Comparison of ENCODE assay signal across 23 mouse cellular contexts in genomic region chr4:71537971-71538370, GRCm38 (mm10).
DNase-seq lines count a peak whose midpoint lies in the region; ATAC-seq and TF ChIP-seq lines count a peak whose summit lies in the region.
"Had no signal": no experiment of that assay in that cellular context is flagged by ENCODE, and none has a peak within 500 bp of the region (broad histone marks: within the 10 kb centered on the region; RNA-seq: fewer than 3 reads in every experiment).

No protein-coding gene starts in this region.

- no peaks in the 10 kb centered on the region for H3K27me3 ChIP-seq in intestine, postnatal 0 days (replicated peaks; ENCODE audit: control insufficient read depth, insufficient read depth, low read length)
- no peaks in the 10 kb centered on the region for H3K27me3 ChIP-seq in intestine, embryonic 16.5 days (replicated peaks; ENCODE audit: control insufficient read depth, insufficient read depth, low read length)
- H3K27me3 ChIP-seq in stomach, postnatal 0 days (ENCODE audit: control insufficient read depth, insufficient read depth, low read length) = no peaks in the 10 kb centered on the region
- H3K27me3 ChIP-seq: CH12.LX; embryonic facial prominence, embryonic 15.5 days; heart, embryonic 13.5 days; hindbrain, embryonic 12.5 days; Patski had no signal

- no peak for TF ChIP-seq EP300 in stomach, postnatal 0 days (optimal IDR thresholded peaks at IDR 0.05)

- H3K4me1 ChIP-seq in intestine, postnatal 0 days (replicated peaks; ENCODE audit: control insufficient read depth, insufficient read depth, low read length) = no peaks in the 10 kb centered on the region
- no peaks in the 10 kb centered on the region for H3K4me1 ChIP-seq in intestine, embryonic 16.5 days (ENCODE audit: control insufficient read depth, insufficient read depth, low read length)
- H3K4me1 ChIP-seq in stomach, postnatal 0 days (replicated peaks; ENCODE audit: control insufficient read depth, insufficient read depth) = no peaks in the 10 kb centered on the region
- H3K4me1 ChIP-seq: embryonic facial prominence, embryonic 15.5 days; forebrain, embryonic 10.5 days; heart, embryonic 13.5 days; hindbrain, embryonic 12.5 days had no signal

- H3K27ac ChIP-seq in intestine, postnatal 0 days (ENCODE audit: low read depth, low read length) = no peak overlapping the region
- no peak overlapping the region for H3K27ac ChIP-seq in intestine, embryonic 16.5 days (ENCODE audit: low read length)
- H3K27ac ChIP-seq in stomach, postnatal 0 days (replicated peaks) = no peak overlapping the region
- H3K27ac ChIP-seq: embryonic facial prominence, embryonic 15.5 days; forebrain, embryonic 10.5 days; gastrocnemius, adult 2 months; heart, embryonic 13.5 days; hindbrain, embryonic 12.5 days had no signal

- 28% methylated on average over 2 of the region's 2 CpGs for WGBS in intestine, postnatal 0 days
- 43% methylated on average over 2 of the region's 2 CpGs for WGBS in intestine, embryonic 16.5 days
- WGBS in stomach, postnatal 0 days = 32% methylated on average over 2 of the region's 2 CpGs

- H3K9ac ChIP-seq in intestine, postnatal 0 days (ENCODE audit: low read depth, low read length) = no peak overlapping the region
- no peak overlapping the region for H3K9ac ChIP-seq in intestine, embryonic 16.5 days (ENCODE audit: low read depth, low read length)
- H3K9ac ChIP-seq in stomach, postnatal 0 days (ENCODE audit: low read length) = no peak overlapping the region
- H3K9ac ChIP-seq: embryonic facial prominence, embryonic 15.5 days; heart, embryonic 13.5 days; hindbrain, embryonic 12.5 days had no signal

- no peak overlapping the region for H3K4me3 ChIP-seq in intestine, postnatal 0 days (ENCODE audit: low read depth, low read length)
- H3K4me3 ChIP-seq in intestine, embryonic 16.5 days (ENCODE audit: low read length) = no peak overlapping the region
- H3K4me3 ChIP-seq in stomach, postnatal 0 days (ENCODE audit: low read depth, low read length) = no peak overlapping the region
- H3K4me3 ChIP-seq: embryonic facial prominence, embryonic 15.5 days; erythroblast, embryonic 14.5 days; forebrain, embryonic 10.5 days; gastrocnemius, adult 2 months; heart, embryonic 13.5 days; hindbrain, embryonic 12.5 days had no signal

- no peak overlapping the region for H3K4me2 ChIP-seq in intestine, postnatal 0 days (replicated peaks; ENCODE audit: low read depth)
- no peak overlapping the region for H3K4me2 ChIP-seq in intestine, embryonic 16.5 days (ENCODE audit: low read depth, low read length)
- H3K4me2 ChIP-seq in stomach, postnatal 0 days (replicated peaks; ENCODE audit: low read depth) = no peak overlapping the region
- H3K4me2 ChIP-seq: embryonic facial prominence, embryonic 15.5 days; heart, embryonic 13.5 days; hindbrain, embryonic 12.5 days had no signal

- H3K36me3 ChIP-seq in intestine, postnatal 0 days (ENCODE audit: control insufficient read depth, insufficient read depth) = no peaks in the 10 kb centered on the region
- H3K36me3 ChIP-seq in intestine, embryonic 16.5 days (ENCODE audit: control insufficient read depth, insufficient read depth, low read length) = no peaks in the 10 kb centered on the region
- no peaks in the 10 kb centered on the region for H3K36me3 ChIP-seq in stomach, postnatal 0 days (ENCODE audit: control insufficient read depth, insufficient read depth, low read length)
- H3K36me3 ChIP-seq: embryonic facial prominence, embryonic 15.5 days; forebrain, embryonic 10.5 days; heart, embryonic 13.5 days; hindbrain, embryonic 12.5 days had no signal

- no peaks in the 10 kb centered on the region for H3K9me3 ChIP-seq in intestine, postnatal 0 days (ENCODE audit: control insufficient read depth)
- H3K9me3 ChIP-seq in intestine, embryonic 16.5 days (ENCODE audit: control insufficient read depth, low read length) = no peaks in the 10 kb centered on the region
- H3K9me3 ChIP-seq in stomach, postnatal 0 days (ENCODE audit: control insufficient read depth, low read length) = no peaks in the 10 kb centered on the region
- H3K9me3 ChIP-seq: embryonic facial prominence, embryonic 15.5 days; forebrain, embryonic 10.5 days; heart, embryonic 13.5 days; hindbrain, embryonic 12.5 days had no signal

- ATAC-seq in intestine, postnatal 0 days = 0 out of 2 replicates have a peak, but pooled peaks have one; percentile 31
- no peak for ATAC-seq in intestine, embryonic 16.5 days
- ATAC-seq in stomach, postnatal 0 days (ENCODE audit: low FRiP score, low TSS enrichment) = 0 out of 2 replicates have a peak, but pooled peaks have one; percentile 42
- ATAC-seq: activated CD4-positive, CD25-positive, alpha-beta regulatory T cell, adult 4 months; forebrain, embryonic 14.5 days; hindbrain, embryonic 16.5 days; inflammation-experienced regulatory T-cells, adult 6 months; Patski had no signal

- TF ChIP-seq CTCF in intestine, postnatal 0 days (IDR thresholded peaks at IDR 0.05; ENCODE audit: low read depth) = no peak
- TF ChIP-seq CTCF in stomach, postnatal 0 days (IDR thresholded peaks at IDR 0.05; ENCODE audit: low read depth) = no peak

- DNase-seq in adrenal gland, adult 2 months = peak; percentile 34
- no peak for DNase-seq in adrenal gland, postnatal 25 days
- peak; percentile 75 for DNase-seq in 416B (ENCODE audit: low read depth)
- DNase-seq in stomach, postnatal 0 days (ENCODE audit: low spot score) = peak; percentile 14
- DNase-seq in left cerebral cortex, adult 11 months (ENCODE audit: low spot score) = no peak
- DNase-seq: cerebellum, adult 2 months; cerebellum, postnatal 10 days; gastrocnemius, adult 2 months; gastrocnemius, postnatal 25 days; heart, postnatal 4 days had no signal

Comparison
In these comparisons a context has a peak if more than half of its experiments do, and no peak if none do; other contexts are left out.
1. DNase-seq: peak in adrenal gland, adult 2 months (single experiment), 416B (single experiment) and stomach, postnatal 0 days (single experiment); none in adrenal gland, postnatal 25 days (single experiment) and left cerebral cortex, adult 11 months (single experiment).